Mouse (Mus musculus) intestine, embryonic 16.5 days (tissue): ENCODE results near the gene Slc16a2. TPM values are rescaled to one million over a fixed set of nuclear protein-coding genes. Genes with fewer than 3 reads are reported as not detected.
A peak's percentile ranks its signal among the peaks of the same experiment; 100 is the strongest.

Source experiments
- ATAC-seq: fragments of 200-750 bp; cut with Nextera tagmentation; 2 replicates; pipeline ENCODE4 v1.8.0; 2017; ENCODE audit warnings: moderate TSS enrichment, moderate library complexity
- H3K27ac ChIP-seq: fragments of 300-500 bp; sonication (generic); 2 replicates; pipeline ENCODE4 v1.5.1; 2014; ENCODE audit warnings: mild to moderate bottlenecking, low read length
- H3K27me3 ChIP-seq: fragments of 300-500 bp; sonication (generic); replicated peaks from 2 replicates; pipeline ENCODE4 v1.6.1; 2014; ENCODE audit warnings: low read length, control low read depth, mixed read lengths; ENCODE audit not compliant: control insufficient read depth, insufficient read depth
- H3K36me3 ChIP-seq: fragments of 300-500 bp; sonication (generic); 2 replicates; pipeline ENCODE4 v1.6.1; 2014; ENCODE audit warnings: low read length, control low read depth; ENCODE audit not compliant: control insufficient read depth, insufficient read depth
- H3K4me1 ChIP-seq: fragments of 300-500 bp; sonication (generic); 2 replicates; pipeline ENCODE4 v1.6.1; 2014; ENCODE audit warnings: low read length, control low read depth, mixed read lengths; ENCODE audit not compliant: control insufficient read depth, insufficient read depth
- H3K4me2 ChIP-seq: fragments of 300-500 bp; sonication (generic); 2 replicates; pipeline ENCODE4 v1.6.1; 2014; ENCODE audit warnings: low read depth, low read length, control low read depth
- H3K4me3 ChIP-seq: fragments of 300-500 bp; sonication (generic); 2 replicates; pipeline ENCODE4 v1.5.1; 2014; ENCODE audit warnings: mild to moderate bottlenecking, low read length
- H3K9ac ChIP-seq: fragments of 300-500 bp; sonication (generic); 2 replicates; pipeline ENCODE4 v1.6.1; 2014; ENCODE audit warnings: low read depth, low read length
- H3K9me3 ChIP-seq: fragments of 300-500 bp; sonication (generic); 2 replicates; pipeline ENCODE4 v1.6.1; 2016; ENCODE audit warnings: low read length, control low read depth; ENCODE audit not compliant: control insufficient read depth
- WGBS: fragments of 180-500 bp; shearing (Covaris S2); extraction: QIAGEN DNeasy Blood & Tissue Kit; methylation state at CpG from one replicate; pipeline ENCODE4 v1.1.7; 2014; 5-methylcytosine and 5-hydroxymethylcytosine counted together
- polyA plus RNA-seq: library from polyadenylated mRNA; unstranded; fragments of >200 nt; fragmentation: Nextera tagmentation; extraction: Ambion mirVana; gene quantifications from 2 replicates; pipeline ENCODE4 v1.2.1, GENCODE M21; 2015

The Slc16a2 gene
- polyA plus RNA-seq, 1 experiment from 2014 or later, result 6.9 TPM

- ATAC-seq, result no peak
- Histone ChIP-seq H3K9ac (no peak overlapping the region), H3K27me3 (peaks cover 2% of the 10 kb centered on the region; the same call in 1 of the 2 replicates), H3K36me3 (no peaks in the 10 kb centered on the region), H3K27ac (no peak overlapping the region), H3K4me3 (no peak overlapping the region), H3K4me1 (no peaks in the 10 kb centered on the region), H3K9me3 (no peaks in the 10 kb centered on the region), H3K4me2 (no peak overlapping the region)
- WGBS, result 51% methylated on average over 7 of the region's 7 CpGs
Measured at GRCm38 (mm10) chrX:103712922-103713321, 108.9 kb downstream of the Slc16a2 start.

- H3K9ac ChIP-seq, result no peak overlapping the region
- peaks cover 3% of the 10 kb centered on the region; the same call in 1 of the 2 replicates for H3K27me3 ChIP-seq
- H3K4me1 ChIP-seq, result no peaks in the 10 kb centered on the region
- no peak overlapping the region for H3K27ac ChIP-seq
- H3K4me3 ChIP-seq, result no peak overlapping the region
- H3K9me3 ChIP-seq, result no peaks in the 10 kb centered on the region
- H3K36me3 ChIP-seq, result no peaks in the 10 kb centered on the region
- 69% methylated on average over 2 of the region's 2 CpGs for WGBS
- no peak overlapping the region for H3K4me2 ChIP-seq
- no peak for ATAC-seq
Measured at GRCm38 (mm10) chrX:103709671-103710070, 112.1 kb downstream of the Slc16a2 start.

GRCm38 (mm10) chrX:103708592-103708991, 113.2 kb downstream of the Slc16a2 start:
- no peak overlapping the region for H3K27ac ChIP-seq
- no peak overlapping the region for H3K4me3 ChIP-seq
- no peak overlapping the region for H3K9ac ChIP-seq
- H3K4me2 ChIP-seq, result no peak overlapping the region
- H3K4me1 ChIP-seq, result no peaks in the 10 kb centered on the region
- 76% methylated on average over 1 of the region's 1 CpGs for WGBS
- no peaks in the 10 kb centered on the region for H3K9me3 ChIP-seq
- peaks cover 3% of the 10 kb centered on the region; the same call in 1 of the 2 replicates for H3K27me3 ChIP-seq
- no peak for ATAC-seq
- H3K36me3 ChIP-seq, result no peaks in the 10 kb centered on the region

- H3K27me3 ChIP-seq, result peaks cover 3% of the 10 kb centered on the region; the same call in 1 of the 2 replicates
- ATAC-seq, result no peak
- H3K36me3 ChIP-seq, result no peaks in the 10 kb centered on the region
- no peaks in the 10 kb centered on the region for H3K9me3 ChIP-seq
- WGBS, result 72% methylated on average over 4 of the region's 4 CpGs
- H3K9ac ChIP-seq, result no peak overlapping the region
- H3K4me1 ChIP-seq, result no peaks in the 10 kb centered on the region
- H3K4me3 ChIP-seq, result no peak overlapping the region
- no peak overlapping the region for H3K27ac ChIP-seq
- H3K4me2 ChIP-seq, result no peak overlapping the region
Measured at GRCm38 (mm10) chrX:103704611-103705010, 117.2 kb downstream of the Slc16a2 start.

GRCm38 (mm10) chrX:103704024-103704423, 117.8 kb downstream of the Slc16a2 start:
- Histone ChIP-seq H3K36me3 (no peaks in the 10 kb centered on the region), H3K27ac (no peak overlapping the region; the same call in 1 of the 2 replicates), H3K9ac (no peak overlapping the region), H3K4me3 (no peak overlapping the region), H3K9me3 (no peaks in the 10 kb centered on the region), H3K27me3 (peaks cover 5% of the 10 kb centered on the region; the same call in 1 of the 2 replicates), H3K4me2 (no peak overlapping the region), H3K4me1 (no peaks in the 10 kb centered on the region)
- 64% methylated on average over 4 of the region's 4 CpGs for WGBS
- ATAC-seq, result no peak

GRCm38 (mm10) chrX:103697796-103698195, 124.0 kb downstream of the Slc16a2 start:
- Histone ChIP-seq H3K9me3 (no peaks in the 10 kb centered on the region), H3K27me3 (peaks cover 35% of the 10 kb centered on the region), H3K9ac (no peak overlapping the region), H3K4me3 (no peak overlapping the region), H3K4me1 (no peaks in the 10 kb centered on the region), H3K4me2 (no peak overlapping the region), H3K27ac (no peak overlapping the region), H3K36me3 (no peaks in the 10 kb centered on the region)
- 81% methylated on average over 2 of the region's 2 CpGs for WGBS
- no peak for ATAC-seq

- no peaks in the 10 kb centered on the region for H3K4me1 ChIP-seq
- peak; percentile 43 for ATAC-seq
- H3K36me3 ChIP-seq, result no peaks in the 10 kb centered on the region
- H3K4me2 ChIP-seq, result peak overlapping the region; percentile 85
- H3K9ac ChIP-seq, result 0 out of 2 replicates have a peak overlapping the region, but pooled peaks have one; percentile 14
- WGBS, result 6% methylated on average over 9 of the region's 9 CpGs
- no peaks in the 10 kb centered on the region for H3K9me3 ChIP-seq
- no peak overlapping the region; the same call in 1 of the 2 replicates for H3K4me3 ChIP-seq
- H3K27ac ChIP-seq, result peak overlapping the region; percentile 41
- H3K27me3 ChIP-seq, result peaks cover 40% of the 10 kb centered on the region
Measured at GRCm38 (mm10) chrX:103696081-103696519, 125.7 kb downstream of the Slc16a2 start.

GRCm38 (mm10) chrX:103695165-103695996, 126.4 kb downstream of the Slc16a2 start:
- peak overlapping the region; percentile 5; the same call in 1 of the 2 replicates for H3K27ac ChIP-seq
- peak overlapping the region; percentile 49 for H3K4me3 ChIP-seq
- peak overlapping the region; percentile 85 for H3K4me2 ChIP-seq
- 1% methylated on average over 36 of the region's 41 CpGs for WGBS
- no peaks in the 10 kb centered on the region for H3K9me3 ChIP-seq
- H3K9ac ChIP-seq, result peak overlapping the region; percentile 64; the same call in 1 of the 2 replicates
- ATAC-seq, result peak; percentile 83
- H3K27me3 ChIP-seq, result peaks cover 40% of the 10 kb centered on the region
- H3K36me3 ChIP-seq, result no peaks in the 10 kb centered on the region
- H3K4me1 ChIP-seq, result no peaks in the 10 kb centered on the region

- 0 out of 2 replicates have a peak overlapping the region, but pooled peaks have one; percentile 64 for H3K9ac ChIP-seq
- 9% methylated on average over 17 of the region's 17 CpGs for WGBS
- H3K27ac ChIP-seq, result no peak overlapping the region
- no peaks in the 10 kb centered on the region for H3K4me1 ChIP-seq
- H3K27me3 ChIP-seq, result peaks cover 40% of the 10 kb centered on the region
- peak overlapping the region; percentile 85 for H3K4me2 ChIP-seq
- no peaks in the 10 kb centered on the region for H3K9me3 ChIP-seq
- no peak; the same call in 1 of the 2 replicates for ATAC-seq
- no peaks in the 10 kb centered on the region for H3K36me3 ChIP-seq
- H3K4me3 ChIP-seq, result peak overlapping the region; percentile 49
Measured at GRCm38 (mm10) chrX:103694787-103695164, 127.0 kb downstream of the Slc16a2 start.
